Mouse (Mus musculus): ENCODE measurements around the gene Kcnab3. TPM values are rescaled to one million over a fixed set of nuclear protein-coding genes. Genes with fewer than 3 reads are reported as not detected.

The Kcnab3 gene
- polyA plus RNA-seq, 1 experiment: 0.65 TPM

GRCm38 (mm10) chr11:69322693-69323471 is 3.2 kb upstream of the Kcnab3 start:
- no peak for TF ChIP-seq CTCF (IDR thresholded peaks at IDR 0.05; ENCODE audit: extremely low read depth, insufficient read length, insufficient replicate concordance, low read depth, low read length)
- no peak for TF ChIP-seq POLR2A (IDR thresholded peaks at IDR 0.05; ENCODE audit: low read depth, low read length)
- 7% methylated on average over 18 of the region's 18 CpGs for WGBS
- Histone ChIP-seq H3K4me3 (ENCODE audit: low read depth, low read length) (peak overlapping the region; percentile 67), H3K4me1 (ENCODE audit: control insufficient read depth, insufficient read depth, insufficient read length, low read length) (peaks cover 10% of the 10 kb centered on the region), H3K27me3 (ENCODE audit: control insufficient read depth, insufficient read depth, low read length) (peaks cover 9% of the 10 kb centered on the region), H3K36me3 (ENCODE audit: control insufficient read depth, insufficient read depth, low read length) (peaks cover 3% of the 10 kb centered on the region; the same call in 1 of the 2 replicates), H3K27ac (ENCODE audit: insufficient read depth, low read depth, low read length) (peak overlapping the region; percentile 56)

DNA sequence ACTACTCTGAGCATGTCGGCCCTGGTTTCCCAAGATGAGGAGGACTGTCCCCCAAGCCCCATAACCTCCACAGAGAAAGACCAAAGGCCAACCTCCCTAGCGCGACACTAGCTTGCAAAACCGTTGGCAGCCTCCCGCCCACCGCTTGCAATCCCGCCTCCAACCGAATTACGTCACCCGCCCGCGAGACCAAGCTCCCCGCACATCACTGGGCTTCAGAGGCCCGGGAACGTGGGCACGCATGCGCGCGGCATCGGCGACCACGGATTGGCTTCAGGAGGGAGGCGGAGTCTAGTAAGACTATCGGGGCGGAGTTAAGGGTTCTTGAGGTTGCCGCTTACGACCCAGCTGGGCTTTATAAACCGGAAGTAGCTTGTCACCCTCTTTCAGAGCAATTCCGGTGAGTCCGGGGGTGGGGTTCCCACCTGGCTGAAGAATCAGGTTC is 2.4 kb upstream of the Kcnab3 start, which contains the start of the genes Cntrob and Trappc1:
Cntrob (minus strand) TSS at position 109 of the 445 bp plus-strand sequence.
Trappc1 (plus strand) TSS at position 314 of the 445 bp plus-strand sequence.
- H3K27ac ChIP-seq (ENCODE audit: insufficient read depth, low read depth, low read length): peak within 1 kb of the TSS; percentile 56
- peaks cover 9% of the 10 kb centered on the region for H3K27me3 ChIP-seq (ENCODE audit: control insufficient read depth, insufficient read depth, low read length)
- peaks cover 2% of the 10 kb centered on the region; the same call in 1 of the 2 replicates for H3K36me3 ChIP-seq (ENCODE audit: control insufficient read depth, insufficient read depth, low read length)
- H3K4me1 ChIP-seq (ENCODE audit: control insufficient read depth, insufficient read depth, insufficient read length, low read length): peaks cover 10% of the 10 kb centered on the region
- TF ChIP-seq CTCF (IDR thresholded peaks at IDR 0.05; ENCODE audit: extremely low read depth, insufficient read length, insufficient replicate concordance, low read depth, low read length) (no peak), POLR2A (IDR thresholded peaks at IDR 0.05; ENCODE audit: low read depth, low read length) (peak; percentile 69)
- WGBS: under 1% methylated on average over 30 of the region's 30 CpGs
- peak within 1 kb of the TSS; percentile 67 for H3K4me3 ChIP-seq (ENCODE audit: low read depth, low read length)

GRCm38 (mm10) chr11:69324749-69325148 is 1.3 kb upstream of the Kcnab3 start:
- H3K36me3 ChIP-seq (ENCODE audit: control insufficient read depth, insufficient read depth, low read length): no peaks in the 10 kb centered on the region
- no peak overlapping the region for H3K4me3 ChIP-seq (ENCODE audit: low read depth, low read length)
- peaks cover 9% of the 10 kb centered on the region for H3K27me3 ChIP-seq (ENCODE audit: control insufficient read depth, insufficient read depth, low read length)
- 77% methylated on average over 6 of the region's 6 CpGs for WGBS
- H3K27ac ChIP-seq (ENCODE audit: insufficient read depth, low read depth, low read length): no peak overlapping the region
- TF ChIP-seq CTCF (IDR thresholded peaks at IDR 0.05; ENCODE audit: extremely low read depth, insufficient read length, insufficient replicate concordance, low read depth, low read length) (no peak), POLR2A (IDR thresholded peaks at IDR 0.05; ENCODE audit: low read depth, low read length) (no peak)
- peaks cover 10% of the 10 kb centered on the region for H3K4me1 ChIP-seq (ENCODE audit: control insufficient read depth, insufficient read depth, insufficient read length, low read length)

GRCm38 (mm10) chr11:69326408-69327156 is 524 bp downstream of the Kcnab3 start:
- peak overlapping the region; percentile 60 for H3K4me3 ChIP-seq (ENCODE audit: low read depth, low read length)
- no peaks in the 10 kb centered on the region for H3K36me3 ChIP-seq (ENCODE audit: control insufficient read depth, insufficient read depth, low read length)
- peaks cover 11% of the 10 kb centered on the region for H3K4me1 ChIP-seq (ENCODE audit: control insufficient read depth, insufficient read depth, insufficient read length, low read length)
- peaks cover 9% of the 10 kb centered on the region for H3K27me3 ChIP-seq (ENCODE audit: control insufficient read depth, insufficient read depth, low read length)
- TF ChIP-seq CTCF (IDR thresholded peaks at IDR 0.05; ENCODE audit: extremely low read depth, insufficient read length, insufficient replicate concordance, low read depth, low read length): no peak
- no peak for TF ChIP-seq POLR2A (IDR thresholded peaks at IDR 0.05; ENCODE audit: low read depth, low read length)
- no peak overlapping the region for H3K27ac ChIP-seq (ENCODE audit: insufficient read depth, low read depth, low read length)
- 4% methylated on average over 45 of the region's 45 CpGs for WGBS

GRCm38 (mm10) chr11:69327157-69327442 is 1.0 kb downstream of the Kcnab3 start:
- no peak overlapping the region for H3K27ac ChIP-seq (ENCODE audit: insufficient read depth, low read depth, low read length)
- H3K4me1 ChIP-seq (ENCODE audit: control insufficient read depth, insufficient read depth, insufficient read length, low read length): peaks cover 14% of the 10 kb centered on the region
- WGBS: 31% methylated on average over 9 of the region's 9 CpGs
- TF ChIP-seq CTCF (IDR thresholded peaks at IDR 0.05; ENCODE audit: extremely low read depth, insufficient read length, insufficient replicate concordance, low read depth, low read length): no peak
- TF ChIP-seq POLR2A (IDR thresholded peaks at IDR 0.05; ENCODE audit: low read depth, low read length): no peak
- H3K27me3 ChIP-seq (ENCODE audit: control insufficient read depth, insufficient read depth, low read length): peaks cover 9% of the 10 kb centered on the region
- no peak overlapping the region for H3K4me3 ChIP-seq (ENCODE audit: low read depth, low read length)
- H3K36me3 ChIP-seq (ENCODE audit: control insufficient read depth, insufficient read depth, low read length): no peaks in the 10 kb centered on the region

DNA sequence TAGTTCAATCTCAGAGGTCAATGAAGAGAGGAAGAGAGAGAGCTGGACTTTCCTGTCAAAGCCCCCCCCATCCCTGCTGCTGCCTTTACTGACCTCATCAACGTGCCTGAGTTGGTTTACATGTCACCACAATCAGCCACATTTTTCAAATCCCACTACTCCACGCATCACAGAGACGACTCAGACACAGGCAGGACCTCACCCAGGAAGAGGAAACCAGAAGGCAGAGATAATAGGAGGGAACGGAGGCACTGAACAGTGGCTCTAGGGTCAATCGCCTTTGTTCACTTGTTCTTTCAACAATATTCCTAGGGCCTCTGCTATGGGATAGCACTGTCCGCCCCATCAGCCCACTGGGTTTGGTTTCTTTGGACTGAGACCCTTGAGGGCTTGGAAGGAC is 1.6 kb downstream of the Kcnab3 start:
- Histone ChIP-seq H3K36me3 (ENCODE audit: control insufficient read depth, insufficient read depth, low read length) (no peaks in the 10 kb centered on the region), H3K27me3 (ENCODE audit: control insufficient read depth, insufficient read depth, low read length) (peaks cover 9% of the 10 kb centered on the region), H3K4me1 (ENCODE audit: control insufficient read depth, insufficient read depth, insufficient read length, low read length) (peaks cover 14% of the 10 kb centered on the region), H3K4me3 (ENCODE audit: low read depth, low read length) (no peak overlapping the region), H3K27ac (ENCODE audit: insufficient read depth, low read depth, low read length) (no peak overlapping the region)
- TF ChIP-seq CTCF (IDR thresholded peaks at IDR 0.05; ENCODE audit: extremely low read depth, insufficient read length, insufficient replicate concordance, low read depth, low read length): no peak
- TF ChIP-seq POLR2A (IDR thresholded peaks at IDR 0.05; ENCODE audit: low read depth, low read length): no peak
- WGBS: 60% methylated on average over 6 of the region's 6 CpGs

GRCm38 (mm10) chr11:69328517-69328916 is 2.5 kb downstream of the Kcnab3 start:
- TF ChIP-seq CTCF (IDR thresholded peaks at IDR 0.05; ENCODE audit: extremely low read depth, insufficient read length, insufficient replicate concordance, low read depth, low read length) (no peak), POLR2A (IDR thresholded peaks at IDR 0.05; ENCODE audit: low read depth, low read length) (no peak)
- H3K36me3 ChIP-seq (ENCODE audit: control insufficient read depth, insufficient read depth, low read length): no peaks in the 10 kb centered on the region
- H3K4me1 ChIP-seq (ENCODE audit: control insufficient read depth, insufficient read depth, insufficient read length, low read length): peaks cover 13% of the 10 kb centered on the region
- H3K27me3 ChIP-seq (ENCODE audit: control insufficient read depth, insufficient read depth, low read length): peaks cover 9% of the 10 kb centered on the region
- WGBS: 90% methylated on average over 6 of the region's 6 CpGs
- H3K4me3 ChIP-seq (ENCODE audit: low read depth, low read length): no peak overlapping the region
- no peak overlapping the region for H3K27ac ChIP-seq (ENCODE audit: insufficient read depth, low read depth, low read length)

Data from small intestine, adult 2 months (tissue).